Mouse (Mus musculus) cerebellum, adult 18-20 months (tissue): ENCODE data around the gene Fmo2.

Experiments
- DNase-seq, 2 experiments: peaks; one replicate each; pipeline ENCODE4 v3.0.0; 2021

Fmo2 gene

DNA sequence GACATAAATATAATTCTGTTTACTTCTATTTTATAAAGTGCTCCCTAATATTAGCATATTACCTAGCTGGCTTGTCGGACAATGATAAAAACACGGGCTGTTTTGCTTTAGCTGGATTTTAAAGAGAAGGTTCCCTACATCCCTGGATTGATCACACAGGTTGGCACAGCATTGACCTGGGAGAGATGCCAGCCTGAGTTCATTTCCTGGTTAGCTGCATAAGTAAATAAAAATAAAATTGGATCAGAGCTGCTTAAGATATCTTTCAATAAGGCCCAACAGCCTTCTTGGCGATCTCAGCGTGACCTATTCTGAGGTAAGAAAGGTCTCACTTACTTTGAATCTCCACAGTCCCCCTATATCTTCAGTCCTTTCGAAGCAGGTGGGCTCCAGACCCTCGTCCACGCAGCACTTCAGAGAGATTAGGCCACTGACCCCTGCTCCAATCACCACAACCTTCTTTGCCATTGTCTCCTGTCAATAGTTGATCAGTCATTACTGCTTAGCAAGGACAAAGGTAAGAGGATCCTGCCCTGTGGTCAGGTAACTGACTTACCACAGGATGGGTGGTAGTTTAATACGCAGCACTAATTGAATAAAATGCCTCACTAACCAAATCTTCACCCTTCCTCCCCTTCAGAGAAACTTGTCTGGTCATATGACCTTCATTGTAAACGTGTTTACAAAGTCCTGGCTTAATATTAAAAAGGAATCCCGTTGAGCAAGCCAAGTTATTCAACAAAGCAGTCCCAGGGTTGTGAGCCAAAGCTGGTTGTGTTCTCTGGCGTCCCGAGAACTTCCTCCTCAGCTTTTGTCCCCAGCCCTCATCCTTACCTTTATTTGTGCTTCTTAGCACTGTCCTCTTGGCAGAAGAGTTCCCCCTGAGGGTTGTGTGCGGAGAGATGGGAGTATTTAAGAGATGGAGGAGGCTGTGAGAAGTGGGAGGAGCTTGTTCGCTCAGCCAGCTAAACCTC, at the start of gene Fmo2:
Gene Fmo2 (minus strand): TSS at position 889 of the 974 bp plus-strand sequence.
- DNase-seq, result no peak

DNA sequence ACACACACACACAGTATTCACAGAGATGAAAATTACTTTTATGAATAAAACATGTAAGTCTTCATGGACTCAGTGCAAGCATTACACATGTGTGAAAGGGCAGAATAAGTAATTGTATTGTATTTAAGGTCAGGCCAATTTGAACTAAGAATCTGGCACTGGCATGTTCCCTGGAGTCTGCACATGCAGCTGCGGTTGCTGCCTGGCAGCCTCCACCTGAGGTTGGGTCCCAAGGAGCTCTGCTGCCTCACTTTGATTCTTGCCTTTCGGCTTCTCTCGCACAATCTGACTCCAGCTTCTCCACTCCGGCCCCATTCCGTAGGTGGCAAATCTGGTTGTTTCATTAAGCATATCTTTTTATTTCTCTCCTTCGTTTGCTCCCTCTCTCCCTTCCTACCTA, 49.4 kb upstream of the Fmo2 start:
- DNase-seq, result no peak

DNA sequence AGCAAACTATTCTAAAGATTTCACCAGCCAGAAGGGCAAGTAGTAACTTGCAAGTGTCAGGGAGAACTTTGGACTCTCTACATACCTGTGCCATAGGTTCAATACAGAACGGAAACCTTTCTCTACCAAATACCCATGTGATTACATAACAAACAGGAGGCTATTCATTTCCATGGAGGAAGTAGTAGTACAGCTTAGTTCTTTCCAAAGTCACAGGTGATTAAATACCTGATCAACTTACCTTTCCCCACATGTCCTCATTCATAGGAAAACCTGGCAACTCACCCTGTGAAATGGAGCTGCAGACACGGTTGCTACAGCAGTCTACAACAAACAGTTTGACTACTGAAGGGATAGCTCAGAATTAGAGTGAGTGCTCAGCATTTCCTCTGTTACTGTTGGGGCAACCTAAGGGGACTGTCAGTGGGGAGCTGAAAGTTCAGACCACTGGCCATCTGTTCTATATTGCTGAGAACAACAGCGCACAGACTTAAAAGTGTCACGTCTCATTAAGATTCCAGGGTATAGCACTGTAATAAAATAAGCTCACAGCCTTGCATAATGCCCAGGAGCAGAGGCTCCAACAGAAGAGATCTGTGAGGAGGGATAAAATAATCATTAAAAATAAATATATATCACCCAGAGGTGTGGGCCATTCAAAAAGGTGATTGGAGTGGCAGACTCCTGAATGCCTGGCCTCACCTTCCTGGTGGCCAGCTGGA, 48.5 kb upstream of the Fmo2 start:
- no peak for DNase-seq

DNA sequence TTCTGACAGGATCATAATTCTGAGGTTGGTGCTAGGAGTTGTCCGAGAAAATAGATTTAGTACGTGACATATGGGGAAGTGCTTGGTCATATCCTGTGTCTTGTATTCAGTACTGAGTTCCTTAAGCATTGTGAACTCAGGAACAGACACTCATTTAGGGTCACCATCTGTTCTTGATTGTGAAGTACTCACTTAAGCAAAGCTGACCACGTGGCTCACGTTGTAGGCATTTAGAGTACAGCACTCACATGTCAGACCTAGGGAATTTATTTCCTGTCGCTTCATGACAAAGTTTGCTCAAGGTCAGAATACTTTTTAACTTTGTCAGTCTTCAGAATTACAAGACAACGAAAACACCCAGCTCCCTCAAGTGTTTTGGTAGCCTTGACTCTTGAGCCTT, 45.2 kb upstream of the Fmo2 start:
- DNase-seq, result no peak

DNA sequence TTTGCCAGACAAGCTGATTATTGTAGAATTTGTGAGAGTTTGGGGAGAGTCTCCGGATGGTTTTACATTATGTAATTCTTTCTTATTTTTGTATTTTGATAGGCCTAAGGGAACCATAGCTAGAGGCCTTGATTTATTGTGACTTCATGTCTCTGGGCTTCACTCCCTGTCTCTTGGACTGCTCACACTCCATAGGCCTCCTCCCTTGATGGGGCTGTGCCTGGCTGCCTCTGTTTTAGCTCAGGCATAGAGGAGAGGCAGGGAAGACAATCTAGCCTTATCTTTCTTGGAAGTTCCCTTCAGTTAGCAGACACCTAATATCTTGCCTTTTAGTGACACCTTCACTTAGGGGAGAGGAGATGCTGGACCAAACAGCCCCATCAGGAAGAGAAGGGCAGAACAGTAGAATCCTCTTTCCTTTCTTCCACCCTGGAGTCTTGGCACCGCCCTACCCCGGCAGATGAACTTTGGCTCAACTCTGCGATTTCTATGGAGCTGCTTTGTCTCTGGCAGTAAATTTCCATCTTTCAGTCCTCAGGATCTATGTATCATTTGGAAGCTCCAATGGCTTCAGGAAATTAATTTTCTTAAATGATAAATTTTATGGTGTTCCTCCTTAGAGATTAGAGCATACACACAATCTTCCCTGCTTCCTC, 40.3 kb upstream of the Fmo2 start:
- DNase-seq, result no peak

DNA sequence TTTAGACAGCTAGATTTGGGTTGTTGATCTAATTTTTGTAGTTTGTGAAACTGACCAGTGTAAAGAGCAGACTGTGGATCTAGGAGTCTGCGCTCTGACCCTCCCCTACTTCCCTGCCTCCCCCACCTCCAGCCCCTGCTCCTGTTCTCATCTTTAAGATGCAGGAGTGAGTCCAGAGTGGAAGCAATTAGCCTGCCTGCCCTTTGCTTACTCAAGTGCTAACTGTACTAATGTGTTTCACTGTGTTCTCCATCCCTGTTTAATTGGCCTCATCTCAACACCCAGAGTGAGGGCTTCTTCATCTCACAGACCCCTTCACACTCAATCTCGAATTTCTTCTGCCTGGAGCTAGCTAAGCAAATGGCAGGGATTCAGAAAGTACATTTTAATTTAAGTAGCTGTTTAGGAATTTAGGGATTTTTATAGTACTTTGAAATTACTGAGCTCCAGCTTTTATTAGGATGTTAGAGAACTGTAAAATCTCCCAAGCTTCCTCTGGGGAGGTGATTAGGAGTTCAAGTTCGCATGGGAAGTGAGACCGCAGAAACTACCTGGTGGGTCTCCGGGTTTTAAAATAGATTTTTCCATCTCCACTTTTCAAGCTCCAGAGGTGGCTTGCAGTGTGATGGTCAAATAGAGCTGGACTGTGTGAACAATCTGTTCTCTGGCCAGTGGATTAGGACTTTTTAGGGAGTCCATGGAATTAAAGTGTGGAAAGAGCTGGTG, 39.6 kb upstream of the Fmo2 start:
- no peak for DNase-seq

DNA sequence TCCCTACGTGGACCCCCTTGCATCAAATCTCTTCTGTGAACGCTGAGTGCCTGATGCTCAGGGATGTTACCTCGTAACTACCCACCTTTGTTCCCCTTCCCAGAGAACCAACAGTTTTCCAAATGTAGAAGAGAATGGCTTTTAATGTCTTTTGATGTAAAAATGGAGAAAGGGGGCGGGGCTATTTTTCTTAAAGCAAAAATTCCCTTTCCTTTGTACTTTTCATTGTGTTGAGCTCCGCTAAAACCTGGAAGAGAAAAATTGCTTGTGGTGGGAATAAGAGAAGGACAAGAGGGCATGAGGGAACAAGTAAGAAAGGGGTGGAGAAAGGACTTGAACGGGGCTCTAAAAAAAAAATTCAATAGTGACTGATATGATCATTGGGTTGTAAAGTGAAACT, 38.9 kb upstream of the Fmo2 start, which contains the start of gene Fmo6:
Gene Fmo6 (minus strand): TSS at position 101 of the 400 bp plus-strand sequence.
- no peak for DNase-seq

DNA sequence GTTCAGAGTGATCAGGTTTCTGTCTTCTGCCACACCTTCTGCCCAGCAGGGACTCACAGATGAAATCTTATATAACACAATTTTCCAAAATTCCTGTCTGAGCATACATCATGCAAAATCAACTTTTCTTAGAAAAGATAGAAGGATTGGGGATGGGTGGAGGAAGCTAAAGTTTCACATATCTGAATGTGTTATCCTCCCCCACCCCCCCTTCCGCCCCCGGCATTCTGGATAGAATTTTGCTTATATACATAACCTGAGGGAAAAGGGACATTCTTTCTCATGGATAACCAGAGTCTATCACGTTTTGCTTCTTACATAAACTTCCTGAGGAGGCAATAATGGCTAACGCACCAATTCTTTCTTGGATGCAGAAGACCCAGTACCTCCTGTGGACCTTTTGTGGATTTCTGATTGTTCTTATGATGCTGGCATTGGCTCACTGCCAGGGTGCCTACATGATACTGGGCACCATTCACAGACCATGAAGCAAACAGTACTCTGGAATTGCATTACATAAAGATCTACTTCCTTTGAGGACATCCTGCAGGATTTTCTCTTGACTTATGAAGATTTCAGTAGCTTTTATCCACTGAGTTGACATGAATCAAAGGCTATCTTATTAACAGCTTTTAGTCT, 36.0 kb upstream of the Fmo2 start:
- no peak for DNase-seq

DNA sequence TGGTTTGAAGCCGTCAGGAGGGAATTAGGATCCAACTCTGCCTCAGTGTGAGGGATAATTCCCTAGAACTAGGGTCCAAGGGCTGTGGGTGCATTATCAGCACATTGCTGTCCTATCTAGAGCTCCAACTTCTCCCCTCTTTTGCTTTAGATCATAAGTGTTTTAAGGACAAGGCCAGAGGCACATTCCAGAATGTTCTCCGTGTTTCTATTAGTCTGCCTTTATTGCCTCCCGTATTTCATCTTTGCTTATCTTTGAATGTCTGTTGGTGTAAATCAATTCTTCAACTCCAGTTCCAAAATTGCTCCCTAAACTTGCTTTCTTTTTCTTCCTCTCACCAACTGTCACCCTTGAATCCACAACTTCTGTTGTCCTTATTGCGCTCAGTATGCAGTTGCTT, 33.9 kb upstream of the Fmo2 start:
- no peak for DNase-seq

DNA sequence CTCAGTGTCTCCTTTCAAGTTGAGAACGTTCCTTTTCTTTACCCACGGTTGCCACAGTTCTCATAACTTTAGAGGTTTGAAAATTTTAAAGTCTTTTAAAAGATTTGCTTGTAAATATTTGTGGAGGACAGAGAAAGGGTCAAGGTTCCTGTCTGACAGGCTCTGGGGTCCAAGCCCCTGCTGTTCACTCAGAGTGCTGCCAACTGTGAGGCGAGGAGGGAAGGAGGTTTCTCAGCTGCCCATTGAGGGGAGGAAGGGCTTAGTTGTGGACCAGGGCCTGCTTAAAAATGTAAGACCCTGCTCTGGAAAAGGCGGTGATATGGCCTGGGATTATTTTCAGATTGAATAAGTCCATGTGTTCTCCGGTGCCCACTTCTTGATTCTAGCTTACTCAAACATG, 33.4 kb upstream of the Fmo2 start:
- DNase-seq, result no peak

DNA sequence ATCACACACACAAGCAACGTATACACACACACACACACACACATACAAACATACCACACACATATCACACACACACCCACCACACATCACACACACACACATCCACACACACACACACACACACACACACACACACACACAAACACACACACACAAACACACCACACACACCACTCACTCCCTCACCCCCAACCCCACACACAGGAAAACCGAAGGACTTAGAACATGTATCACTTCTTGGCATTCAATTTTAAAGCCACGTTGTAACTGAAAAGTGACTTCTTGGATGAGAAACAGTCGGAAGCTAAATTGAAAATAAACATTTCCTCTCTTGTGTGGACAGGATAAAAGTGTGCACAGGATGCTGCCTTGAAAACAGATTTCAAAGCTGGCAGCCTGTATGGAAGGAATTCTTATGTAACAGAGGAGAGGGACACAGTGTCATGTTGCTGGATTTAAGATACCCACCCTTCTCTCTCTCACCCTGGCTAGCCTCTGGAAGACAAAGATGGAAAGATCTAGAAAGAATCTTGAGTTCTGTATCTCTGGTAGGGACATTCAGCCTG, 32.9 kb upstream of the Fmo2 start:
- DNase-seq, result no peak

DNA sequence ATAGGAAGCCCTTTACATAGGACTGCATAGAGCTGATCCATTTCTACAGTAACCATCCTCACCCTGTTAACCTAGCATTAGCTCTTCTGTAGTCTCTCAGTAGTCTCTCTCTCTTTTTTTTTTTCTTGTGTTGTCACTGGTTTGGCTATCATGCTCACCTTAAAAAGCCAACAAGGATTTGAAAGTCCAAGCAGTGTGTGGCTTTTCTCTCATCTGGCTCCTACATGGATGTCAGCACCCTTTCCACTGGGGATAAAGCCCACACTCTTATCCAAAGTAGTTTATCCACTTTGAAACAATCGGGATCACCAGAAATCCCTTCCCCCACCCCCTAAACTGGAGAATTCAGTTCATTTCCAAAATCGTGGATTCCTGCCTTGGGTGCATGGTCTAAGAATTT, 32.1 kb upstream of the Fmo2 start:
- no peak for DNase-seq

DNA sequence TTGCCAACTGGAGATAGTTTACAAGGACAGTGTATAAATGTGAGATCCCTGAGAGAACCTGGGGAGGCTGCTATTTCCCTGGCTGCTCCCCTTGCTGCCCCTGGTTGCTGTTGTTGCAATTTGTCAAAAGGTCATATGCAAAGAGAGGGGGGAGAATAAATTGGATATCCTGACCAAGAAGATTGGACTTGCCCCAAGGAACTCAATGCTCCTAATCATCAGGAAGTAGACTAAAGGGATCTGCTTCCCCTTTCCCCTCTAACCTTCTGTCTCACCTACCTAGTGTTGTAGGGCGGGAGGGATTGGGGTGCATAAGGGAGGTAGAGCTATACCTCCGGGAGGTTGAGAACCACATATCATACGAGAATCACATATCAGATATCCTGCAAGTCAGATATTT, 30.6 kb upstream of the Fmo2 start:
- DNase-seq, result no peak

DNA sequence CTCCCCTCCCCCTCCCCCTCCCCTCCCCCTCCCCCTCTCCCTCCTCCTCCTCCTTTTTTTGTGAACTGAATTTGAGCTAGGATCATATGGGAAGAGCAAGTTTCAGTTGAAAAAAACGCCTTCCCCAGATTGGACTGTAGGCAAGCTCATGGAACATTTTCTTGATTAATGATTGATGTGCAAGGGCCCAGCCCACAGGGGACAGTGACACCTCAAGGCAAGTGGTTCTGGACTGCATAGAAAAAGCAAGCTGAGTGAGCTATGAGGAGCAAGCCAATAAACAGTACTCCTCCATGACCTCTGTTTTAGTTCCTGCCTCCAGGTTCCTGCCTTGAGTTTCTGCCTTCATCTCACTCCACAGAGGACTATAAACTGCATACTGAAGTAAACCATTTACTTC, 26.6 kb upstream of the Fmo2 start:
- DNase-seq, result no peak

DNA sequence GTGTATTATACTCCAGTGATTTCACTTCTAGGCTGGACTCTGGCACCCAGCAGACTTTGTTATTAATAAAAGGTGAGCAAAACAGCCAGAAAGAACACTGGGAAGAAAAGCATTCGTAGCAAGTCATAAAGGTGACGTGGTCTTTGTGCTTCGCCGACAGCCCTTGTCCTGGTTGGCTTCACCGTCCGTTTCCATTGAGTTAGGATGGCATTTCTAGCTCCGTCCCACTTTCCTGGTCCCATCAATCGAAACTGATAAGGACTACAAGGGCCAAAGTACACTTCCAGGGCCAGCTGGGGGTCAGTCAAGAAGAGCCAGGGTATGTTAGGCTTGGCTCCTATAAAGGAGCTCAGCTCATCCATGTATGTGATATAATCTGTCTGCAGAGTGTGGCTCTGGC, 18.1 kb upstream of the Fmo2 start:
- DNase-seq, result no peak

DNA sequence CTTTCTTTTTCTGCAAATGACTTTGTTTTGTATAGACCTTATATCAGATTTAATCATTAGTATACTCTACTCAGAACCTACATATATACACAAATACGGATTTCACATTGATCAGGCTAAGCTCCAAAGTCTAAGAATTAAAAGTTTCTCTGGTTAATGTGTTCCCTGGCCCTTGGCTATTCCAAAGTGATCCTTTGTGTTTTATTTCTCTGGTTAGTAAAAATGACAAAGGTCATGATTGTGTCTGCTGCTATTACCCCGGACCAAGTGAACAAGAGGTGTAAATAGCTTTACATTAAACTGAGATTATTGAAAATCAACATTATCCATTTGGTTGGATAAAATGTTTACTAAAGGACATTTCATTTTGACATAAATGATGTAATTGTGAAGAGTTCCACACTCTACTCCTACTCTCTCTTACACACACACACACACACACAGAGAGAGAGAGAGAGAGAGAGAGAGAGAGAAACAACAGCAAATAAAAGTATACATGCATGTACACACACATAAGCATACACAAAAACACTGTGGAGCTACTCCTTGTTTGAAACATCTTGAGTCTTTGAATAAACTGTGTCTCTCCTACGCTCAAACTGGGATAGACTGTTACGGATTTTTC, 16.5 kb upstream of the Fmo2 start:
- DNase-seq, result no peak

DNA sequence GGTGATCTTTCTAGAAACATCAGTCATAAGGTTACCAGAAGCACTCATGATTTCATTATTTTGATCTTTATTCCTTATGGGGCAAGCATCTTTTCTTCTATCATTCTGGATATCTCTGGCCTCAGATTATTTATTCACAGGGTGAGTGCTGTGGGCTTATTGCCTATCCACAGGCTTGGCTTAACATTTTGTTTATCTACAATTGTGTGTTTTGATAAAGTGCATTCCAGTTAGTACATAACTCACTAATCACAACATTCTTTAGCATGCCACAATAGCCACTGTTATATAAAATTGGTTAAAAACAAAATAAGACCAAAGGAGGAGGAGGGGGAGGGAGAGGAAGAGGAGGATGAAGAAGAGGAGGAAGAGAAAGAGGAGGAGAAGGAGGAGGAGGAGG, 13.6 kb upstream of the Fmo2 start:
- DNase-seq, result no peak

DNA sequence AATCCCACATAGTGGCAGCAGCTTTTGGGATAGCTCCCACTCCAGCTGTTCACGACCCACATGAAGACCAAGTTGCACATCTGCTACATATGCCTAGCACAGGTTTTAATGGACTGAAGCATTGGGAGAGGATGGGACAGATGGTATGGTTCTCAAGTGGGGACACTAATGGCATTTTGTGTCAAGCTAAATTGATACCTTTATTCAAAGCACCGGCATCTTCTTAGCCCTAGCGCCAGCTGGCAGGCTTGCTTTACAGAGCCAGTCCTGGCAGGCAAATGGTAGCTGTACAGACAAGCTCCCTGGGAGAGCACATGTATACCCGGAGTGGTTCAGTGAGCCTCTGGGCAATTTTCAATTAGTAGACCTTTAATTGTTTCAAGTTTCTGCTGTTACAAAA, 3.4 kb upstream of the Fmo2 start:
- no peak for DNase-seq

DNA sequence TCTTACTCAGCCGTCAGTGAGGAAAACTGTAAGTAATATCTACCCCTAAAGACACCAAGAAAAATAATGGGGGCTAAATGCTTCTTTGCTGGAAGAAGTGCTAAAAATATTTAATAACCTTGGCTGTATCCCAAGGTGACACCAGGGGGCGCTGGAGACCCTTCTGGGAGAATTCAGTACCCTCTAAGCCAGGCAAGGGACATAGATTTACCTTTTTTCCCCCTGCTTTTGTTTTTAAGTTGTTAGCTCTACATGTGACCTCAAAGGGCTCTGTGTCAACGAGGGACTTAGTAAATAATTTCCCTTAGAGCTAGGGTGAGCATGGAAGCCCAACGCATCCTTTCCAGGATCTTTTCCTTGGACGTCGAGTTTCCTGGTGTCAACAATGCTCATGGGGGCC, 2.6 kb downstream of the Fmo2 start:
- peak; percentile 12 to 25 for DNase-seq

DNA sequence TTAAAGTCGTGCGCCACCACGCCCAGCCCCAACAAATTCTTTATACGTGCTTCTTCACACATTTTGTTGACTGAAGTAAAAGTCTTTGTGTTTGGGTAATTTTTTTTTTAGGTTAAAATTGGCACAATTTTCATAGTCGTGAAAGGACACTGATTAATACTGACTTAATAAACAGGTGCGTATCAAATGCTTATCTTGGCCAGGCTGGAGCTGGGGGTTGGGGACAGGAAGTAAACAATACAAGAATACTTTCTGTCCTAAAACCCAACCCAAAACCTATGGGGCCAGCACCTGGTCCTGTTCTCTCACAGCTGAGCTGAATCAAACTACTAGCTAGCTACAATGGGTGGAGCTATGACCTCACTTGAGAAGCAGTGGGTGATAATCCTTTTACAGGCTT, 5.5 kb downstream of the Fmo2 start:
- no peak for DNase-seq

DNA sequence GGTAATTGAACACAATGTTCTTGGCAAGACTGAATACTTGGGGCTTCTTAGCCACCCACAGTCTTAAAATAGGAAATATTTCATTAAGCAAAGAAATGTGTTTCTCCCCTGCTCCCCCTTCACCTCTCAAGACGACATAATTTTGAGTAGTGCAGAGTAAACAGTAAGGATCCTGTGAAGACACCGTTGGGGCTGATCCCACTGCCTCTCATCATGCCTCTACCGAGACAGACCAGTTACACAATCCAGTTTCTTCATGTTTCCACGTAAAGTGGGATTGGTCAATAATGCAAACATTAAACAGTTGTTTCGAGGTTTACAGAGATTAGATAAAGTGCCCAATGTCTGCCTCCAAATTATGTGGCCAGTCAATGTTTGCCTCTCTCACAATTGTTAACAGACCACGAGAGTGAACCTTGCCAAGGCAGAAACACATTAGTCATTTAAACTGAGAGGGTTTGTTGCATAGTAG, 6.5 kb downstream of the Fmo2 start:
- DNase-seq, result no peak
